In the genomic region with DNA sequence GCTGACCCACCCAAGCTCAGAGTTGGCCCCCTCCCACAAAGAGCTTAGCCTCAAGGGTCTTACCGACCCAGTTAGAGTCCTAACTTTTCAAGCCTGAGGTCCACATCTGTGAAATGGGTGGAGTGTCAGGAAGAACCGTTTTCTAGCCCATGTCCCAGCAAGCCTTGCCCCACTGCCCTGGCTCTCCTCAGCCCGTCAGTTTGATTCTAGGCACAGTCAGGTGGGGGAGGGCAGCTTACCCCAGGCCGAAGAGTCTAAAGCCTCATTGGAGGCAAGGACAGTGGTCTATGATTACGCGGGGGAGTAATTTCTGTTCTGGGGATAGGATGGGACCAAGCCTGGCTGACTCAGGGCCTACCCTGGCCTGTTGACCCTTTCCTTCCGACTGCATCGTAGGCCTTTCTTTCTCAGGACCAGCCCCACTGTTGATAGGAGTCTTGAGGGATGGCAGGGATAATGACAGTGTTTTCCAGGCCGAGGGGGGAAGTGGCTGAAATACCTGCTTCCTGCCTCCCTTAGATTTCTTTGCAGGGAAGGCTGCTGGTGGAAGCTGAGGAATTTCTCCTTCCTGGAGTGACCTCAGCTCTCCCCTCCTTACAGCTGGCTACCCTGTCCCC, we compare ENCODE assay signal across 8 mouse cellular contexts. TPM values are rescaled to one million over a fixed set of nuclear protein-coding genes. Genes with fewer than 3 reads are reported as not detected.
A peak's percentile ranks its signal among the peaks of the same experiment; 100 is the strongest.
DNase-seq lines count a peak whose midpoint lies in the region; ATAC-seq and TF ChIP-seq lines count a peak whose summit lies in the region.

No protein-coding gene starts in this region.

- H3K4me2 ChIP-seq in lung, postnatal 0 days (replicated peaks; ENCODE audit: low read depth, low read length), result peak overlapping the region; percentile 96
- peak overlapping the region; percentile 85 for H3K4me2 ChIP-seq in stomach, embryonic 15.5 days

- no peak for ATAC-seq in lung, postnatal 0 days
- no peak for ATAC-seq in stomach, embryonic 15.5 days (ENCODE audit: insufficient read depth, low FRiP score, low read depth)

- no peaks in the 10 kb centered on the region for H3K27me3 ChIP-seq in lung, postnatal 0 days (replicated peaks; ENCODE audit: insufficient read depth, low read length)
- no peaks in the 10 kb centered on the region for H3K27me3 ChIP-seq in stomach, embryonic 15.5 days (replicated peaks)

- no peak for TF ChIP-seq EP300 in lung, postnatal 0 days (IDR thresholded peaks at IDR 0.05)

- peak overlapping the region; percentile 87 for H3K27ac ChIP-seq in lung, postnatal 0 days (ENCODE audit: low read length)
- H3K27ac ChIP-seq in stomach, embryonic 15.5 days, result peak overlapping the region; percentile 83

- WGBS in lung, postnatal 0 days, result 44% methylated on average over 9 of the region's 9 CpGs
- WGBS in stomach, embryonic 15.5 days, result 44% methylated on average over 9 of the region's 9 CpGs

- peak overlapping the region; percentile 72 for H3K4me3 ChIP-seq in lung, postnatal 0 days (ENCODE audit: low read depth, low read length)
- H3K4me3 ChIP-seq in stomach, embryonic 15.5 days (replicated peaks), result peak overlapping the region; percentile 78

- TF ChIP-seq CTCF in lung, postnatal 0 days (IDR thresholded peaks at IDR 0.05), result no peak

- no peak overlapping the region for H3K9ac ChIP-seq in lung, postnatal 0 days (replicated peaks; ENCODE audit: low read depth)
- H3K9ac ChIP-seq in stomach, embryonic 15.5 days, result no peak overlapping the region

- peak; percentile 42 to 57 for DNase-seq in adrenal gland, postnatal 36 days
- no peak for DNase-seq in adrenal gland, postnatal 25 days
- no peak for DNase-seq in lung, postnatal 0 days (ENCODE audit: low spot score)
- no peak for DNase-seq in lung, postnatal 10 days
- DNase-seq in kidney, postnatal 10 days, result peak; percentile 54
- DNase-seq in embryo, embryonic 9.5 days (ENCODE audit: extremely low spot score), result no peak
- DNase-seq in layer of hippocampus, adult 8-10 months (ENCODE audit: low spot score in 2 of 2), result no peak

- peaks cover 28% of the 10 kb centered on the region for H3K4me1 ChIP-seq in lung, postnatal 0 days (ENCODE audit: insufficient read depth, low read depth, low read length)
- peaks cover 65% of the 10 kb centered on the region for H3K4me1 ChIP-seq in stomach, embryonic 15.5 days

- no peaks in the 10 kb centered on the region for H3K9me3 ChIP-seq in lung, postnatal 0 days (ENCODE audit: low read length)
- H3K9me3 ChIP-seq in stomach, embryonic 15.5 days, result no peaks in the 10 kb centered on the region

- H3K36me3 ChIP-seq in lung, postnatal 0 days (ENCODE audit: insufficient read depth, low read length), result no peaks in the 10 kb centered on the region
- no peaks in the 10 kb centered on the region for H3K36me3 ChIP-seq in stomach, embryonic 15.5 days

RNA-seq across cellular contexts. Expression of a gene that starts 2.2 kb away (rescaled TPM):
- 100 to 1,000 TPM; 141 to 263 TPM for total RNA-seq in adrenal gland, postnatal 36 days (2021)
- 177 and 197 TPM in 2 replicates for total RNA-seq in adrenal gland, postnatal 25 days (2021)
- polyA plus RNA-seq in lung, postnatal 0 days (2015; fragmentation: Nextera tagmentation; extraction: Ambion mirVana), result 20.2 and 25.3 TPM in 2 replicates
- polyA plus RNA-seq in stomach, embryonic 15.5 days (2015; fragmentation: Nextera tagmentation; extraction: Ambion mirVana), result 28.5 and 28.9 TPM in 2 replicates
- 1 to 10 TPM; 4.2 to 6.1 (median 5.6) TPM for total RNA-seq in layer of hippocampus, adult 8-10 months (2022)

RNA-seq across cellular contexts. Expression of a gene that starts 17.7 kb away (rescaled TPM):
- total RNA-seq in adrenal gland, postnatal 36 days (2021), result not detected
- total RNA-seq in adrenal gland, postnatal 25 days (2021), result not detected in 2 replicates
- not detected in 2 replicates for polyA plus RNA-seq in lung, postnatal 0 days (2015; fragmentation: Nextera tagmentation; extraction: Ambion mirVana)
- polyA plus RNA-seq in stomach, embryonic 15.5 days (2015; fragmentation: Nextera tagmentation; extraction: Ambion mirVana), result not detected in 2 replicates
- total RNA-seq in layer of hippocampus, adult 8-10 months (2022), result not detected

RNA-seq across cellular contexts. Expression of a gene that starts 40.5 kb away (rescaled TPM):
- total RNA-seq in adrenal gland, postnatal 36 days (2021), result not detected
- not detected in 2 replicates for total RNA-seq in adrenal gland, postnatal 25 days (2021)
- polyA plus RNA-seq in lung, postnatal 0 days (2015; fragmentation: Nextera tagmentation; extraction: Ambion mirVana), result not detected in 2 replicates
- 232 and 273 TPM in 2 replicates for polyA plus RNA-seq in stomach, embryonic 15.5 days (2015; fragmentation: Nextera tagmentation; extraction: Ambion mirVana)
- not detected for total RNA-seq in layer of hippocampus, adult 8-10 months (2022)

Comparison
In these comparisons a context has a peak if more than half of its experiments do, and no peak if none do; other contexts are left out.
1. DNase-seq: peak in adrenal gland, postnatal 36 days (2 of 2) and kidney, postnatal 10 days (single experiment); none in adrenal gland, postnatal 25 days (single experiment), lung, postnatal 0 days (single experiment), lung, postnatal 10 days (single experiment), embryo, embryonic 9.5 days (single experiment) and layer of hippocampus, adult 8-10 months (0 of 2).
2. RNA of a gene that starts 2.2 kb away (total RNA-seq): 141 to 263 TPM in adrenal gland, postnatal 36 days and 177 to 197 TPM in adrenal gland, postnatal 25 days; 4.2 to 6.1 TPM in layer of hippocampus, adult 8-10 months; every median in the first group is over 10 times any median in the second.